Mouse (Mus musculus): ENCODE measurements around the gene Ssxb2.
"Not testable (repeated sequence)": the region's sequence is repeated elsewhere in the genome, so short reads cannot be mapped to it uniquely, and the experiment has no call there.

Ssxb2 gene

DNA sequence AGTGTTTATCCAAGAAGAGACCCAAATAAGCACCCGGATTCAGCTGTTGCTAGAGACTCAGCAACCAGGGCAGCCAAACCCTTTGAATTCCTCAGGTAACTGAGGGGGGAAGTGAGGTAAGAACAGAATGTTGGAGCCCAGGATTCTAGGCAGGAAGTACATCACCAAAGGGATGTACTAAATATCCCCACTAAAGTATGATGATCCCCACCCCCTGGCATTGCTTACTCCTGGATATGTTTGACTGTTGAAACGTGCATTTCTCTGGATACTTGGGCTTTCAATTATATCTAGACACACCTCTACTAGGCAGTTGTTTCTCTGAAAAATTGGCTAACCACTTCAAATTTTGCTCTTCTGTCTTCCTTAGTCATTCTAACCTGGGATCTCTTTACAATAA lies at the start of gene Ssxb2:
Gene Ssxb2 (minus strand): TSS at position 101 of the 400 bp plus-strand sequence.
- not testable (repeated sequence) for DNase-seq (ENCODE audit: low spot score in 2 of 2)

DNA sequence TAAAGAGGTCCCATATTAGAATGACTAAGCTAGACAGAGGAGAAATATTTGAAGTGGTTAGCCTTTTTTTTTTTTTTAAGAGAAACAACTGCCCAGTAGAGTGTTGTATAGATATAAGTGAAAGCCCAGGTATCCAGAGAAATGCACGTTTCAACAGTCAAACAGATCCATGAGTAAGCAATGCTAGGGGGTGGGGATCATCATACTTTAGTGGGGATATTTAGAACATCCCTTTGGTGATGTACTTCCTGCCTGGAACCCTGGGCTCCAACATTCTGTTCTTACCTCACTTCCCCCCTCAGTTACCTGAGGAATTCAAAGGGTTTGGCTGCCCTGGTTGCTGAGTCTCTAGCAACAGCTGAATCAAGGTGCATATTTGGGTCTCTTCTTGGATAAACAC lies 48.5 kb downstream of the Ssxb2 start, which contains the start of gene Ssxb1:
Gene Ssxb1 (plus strand): TSS at position 301 of the 400 bp plus-strand sequence.
- not testable (repeated sequence) for DNase-seq (ENCODE audit: low spot score in 2 of 2)

Data from frontal cortex, postnatal 36 days (tissue).